ENCODE assay signal across 15 mouse cellular contexts in the genomic region with DNA sequence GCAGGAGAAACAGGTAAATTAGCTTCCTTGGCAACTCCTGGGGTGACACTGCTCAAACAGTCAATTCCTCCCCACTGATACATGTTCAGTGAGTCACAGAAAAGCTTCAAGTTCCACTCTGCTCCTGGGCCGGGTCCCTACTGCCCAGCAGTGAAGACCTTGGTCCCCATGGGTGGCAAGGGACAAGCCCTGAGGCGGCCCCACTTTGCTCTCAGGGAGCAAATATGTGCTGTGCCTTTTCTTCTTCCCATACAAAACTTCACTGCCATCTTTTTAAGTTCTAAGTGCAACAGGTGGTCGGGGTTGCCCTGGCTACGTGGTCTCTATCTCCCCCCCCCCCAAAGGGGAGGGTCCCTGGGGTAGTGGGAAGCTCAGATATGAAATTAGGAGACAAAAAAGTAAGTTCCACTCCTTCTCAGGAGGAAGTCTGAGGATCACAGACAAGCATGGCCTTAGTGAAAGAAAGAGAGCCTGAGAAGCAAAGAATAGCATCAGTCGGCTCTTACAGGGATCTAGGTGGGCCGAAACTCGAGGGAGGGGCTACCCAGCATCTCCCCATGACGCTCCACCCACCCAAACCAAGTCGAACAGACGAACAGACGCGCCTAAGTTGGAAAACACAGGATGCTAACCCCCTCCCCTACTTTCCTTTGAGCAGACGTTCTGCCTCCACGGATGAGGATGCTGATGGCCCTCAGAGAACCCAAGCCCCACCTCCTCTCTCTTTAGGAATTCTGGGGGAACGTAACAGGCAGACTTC.
DNase-seq lines count a peak whose midpoint lies in the region; ATAC-seq and TF ChIP-seq lines count a peak whose summit lies in the region.
"Had no signal": no experiment of that assay in that cellular context is flagged by ENCODE, and none has a peak within 500 bp of the region (broad histone marks: within the 10 kb centered on the region; RNA-seq: fewer than 3 reads in every experiment).

No protein-coding gene starts in this region.

- H3K4me1 ChIP-seq in hindbrain, embryonic 10.5 days (replicated peaks), result peaks cover 96% of the 10 kb centered on the region
- peaks cover 33% of the 10 kb centered on the region for H3K4me1 ChIP-seq in hindbrain, postnatal 0 days (ENCODE audit: insufficient read depth, low read length)
- H3K4me1 ChIP-seq in forebrain, embryonic 10.5 days, result peaks cover 96% of the 10 kb centered on the region
- H3K4me1 ChIP-seq in hindbrain, embryonic 13.5 days (replicated peaks), result peaks cover 92% of the 10 kb centered on the region
- peaks cover 17% of the 10 kb centered on the region for H3K4me1 ChIP-seq in midbrain, postnatal 0 days (ENCODE audit: insufficient read depth, low read length)

- no peaks in the 10 kb centered on the region for H3K36me3 ChIP-seq in hindbrain, embryonic 10.5 days
- H3K36me3 ChIP-seq in hindbrain, postnatal 0 days (ENCODE audit: insufficient read depth, low read length), result no peaks in the 10 kb centered on the region
- 0 out of 2 replicates have a peak, but pooled peaks cover 10% of the 10 kb centered on the region for H3K36me3 ChIP-seq in forebrain, embryonic 10.5 days (replicated peaks)
- no peaks in the 10 kb centered on the region for H3K36me3 ChIP-seq in hindbrain, embryonic 13.5 days
- 0 out of 2 replicates have a peak, but pooled peaks cover 3% of the 10 kb centered on the region for H3K36me3 ChIP-seq in midbrain, postnatal 0 days (ENCODE audit: insufficient read depth, low read length)
- H3K36me3 ChIP-seq: heart, embryonic 13.5 days; liver, embryonic 13.5 days had no signal

- H3K4me2 ChIP-seq in hindbrain, postnatal 0 days (ENCODE audit: low read depth, low read length), result no peak overlapping the region
- H3K4me2 ChIP-seq in hindbrain, embryonic 13.5 days, result no peak overlapping the region
- H3K4me2 ChIP-seq in midbrain, postnatal 0 days (ENCODE audit: low read depth, low read length, poor library complexity, severe bottlenecking), result no peak overlapping the region
- H3K4me2 ChIP-seq: heart, embryonic 13.5 days; liver, embryonic 13.5 days had no signal

- intact Hi-C loops in heart, postnatal 36 days (cut with DNase I), result no loop called here

- H3K27me3 ChIP-seq in hindbrain, embryonic 10.5 days (ENCODE audit: insufficient read depth, poor library complexity, severe bottlenecking), result peaks cover 10% of the 10 kb centered on the region
- H3K27me3 ChIP-seq in hindbrain, postnatal 0 days (ENCODE audit: insufficient read depth, low read length), result no peaks in the 10 kb centered on the region
- H3K27me3 ChIP-seq in forebrain, embryonic 10.5 days (ENCODE audit: poor library complexity, severe bottlenecking), result peaks cover 7% of the 10 kb centered on the region; the same call in 1 of the 2 replicates
- H3K27me3 ChIP-seq in hindbrain, embryonic 13.5 days, result no peaks in the 10 kb centered on the region
- H3K27me3 ChIP-seq in midbrain, postnatal 0 days (ENCODE audit: insufficient read depth, low read length), result no peaks in the 10 kb centered on the region
- H3K27me3 ChIP-seq: heart, embryonic 13.5 days; liver, embryonic 13.5 days had no signal

- TF ChIP-seq CTCF in hindbrain, postnatal 0 days (IDR thresholded peaks at IDR 0.05; ENCODE audit: low read depth), result no peak
- no peak for TF ChIP-seq CTCF in midbrain, postnatal 0 days (IDR thresholded peaks at IDR 0.05)

- H3K9me3 ChIP-seq in hindbrain, embryonic 10.5 days, result no peaks in the 10 kb centered on the region
- H3K9me3 ChIP-seq in hindbrain, postnatal 0 days (ENCODE audit: low read length), result no peaks in the 10 kb centered on the region
- H3K9me3 ChIP-seq in forebrain, embryonic 10.5 days, result no peaks in the 10 kb centered on the region
- no peaks in the 10 kb centered on the region for H3K9me3 ChIP-seq in hindbrain, embryonic 13.5 days
- H3K9me3 ChIP-seq in midbrain, postnatal 0 days (ENCODE audit: low read length), result no peaks in the 10 kb centered on the region
- H3K9me3 ChIP-seq: heart, embryonic 13.5 days; limb, embryonic 10.5 days; liver, embryonic 13.5 days had no signal

- WGBS in hindbrain, embryonic 10.5 days, result 30% methylated on average over 15 of the region's 15 CpGs
- WGBS in hindbrain, postnatal 0 days, result 21% methylated on average over 15 of the region's 15 CpGs
- WGBS in forebrain, embryonic 10.5 days, result 26% methylated on average over 15 of the region's 15 CpGs
- 19% methylated on average over 15 of the region's 15 CpGs for WGBS in hindbrain, embryonic 13.5 days
- WGBS in midbrain, postnatal 0 days, result 17% methylated on average over 15 of the region's 15 CpGs

- peak; percentile 27 for DNase-seq in hindbrain, embryonic 10.5 days (ENCODE audit: low spot score)
- DNase-seq in hindbrain, postnatal 0 days (ENCODE audit: low spot score), result no peak
- DNase-seq in forebrain, embryonic 10.5 days (ENCODE audit: extremely low spot score, low spot score), result peak; percentile 57
- DNase-seq in midbrain, postnatal 0 days (ENCODE audit: low spot score), result no peak
- DNase-seq in spleen, adult 12 weeks (ENCODE audit: low spot score), result no peak
- DNase-seq in heart, postnatal 36 days, result no peak
- DNase-seq: kidney, adult 8-10 months; liver, embryonic 13.5 days; thymus, postnatal 36 days had no signal

- no peak overlapping the region for H3K9ac ChIP-seq in hindbrain, postnatal 0 days (replicated peaks; ENCODE audit: low read length)
- no peak overlapping the region for H3K9ac ChIP-seq in hindbrain, embryonic 13.5 days
- 0 out of 2 replicates have a peak overlapping the region, but pooled peaks have one; percentile 8 for H3K9ac ChIP-seq in midbrain, postnatal 0 days (replicated peaks; ENCODE audit: low read length, poor library complexity, severe bottlenecking)
- H3K9ac ChIP-seq: heart, embryonic 13.5 days; liver, embryonic 13.5 days had no signal

- peak overlapping the region; percentile 83 for H3K27ac ChIP-seq in hindbrain, embryonic 10.5 days
- H3K27ac ChIP-seq in hindbrain, postnatal 0 days, result no peak overlapping the region
- H3K27ac ChIP-seq in forebrain, embryonic 10.5 days, result peak overlapping the region; percentile 87
- H3K27ac ChIP-seq in hindbrain, embryonic 13.5 days, result peak overlapping the region; percentile 49
- H3K27ac ChIP-seq in midbrain, postnatal 0 days (ENCODE audit: low read depth, low read length), result no peak overlapping the region
- H3K27ac ChIP-seq: heart, embryonic 13.5 days; limb, embryonic 10.5 days; liver, embryonic 13.5 days; stomach, postnatal 0 days had no signal

- ATAC-seq in hindbrain, postnatal 0 days, result no peak
- ATAC-seq in hindbrain, embryonic 13.5 days (ENCODE audit: low FRiP score), result no peak
- ATAC-seq in midbrain, postnatal 0 days (ENCODE audit: low FRiP score), result no peak
- ATAC-seq in cerebellum, adult (ENCODE audit: insufficient number of reproducible peaks, low FRiP score, low TSS enrichment), result no peak
- ATAC-seq: activated CD4-positive, CD25-positive, alpha-beta regulatory T cell, adult 4 months had no signal

- H3K4me3 ChIP-seq in hindbrain, embryonic 10.5 days, result peak overlapping the region; percentile 4; the same call in 1 of the 2 replicates
- no peak overlapping the region for H3K4me3 ChIP-seq in hindbrain, postnatal 0 days (ENCODE audit: low read length)
- H3K4me3 ChIP-seq in forebrain, embryonic 10.5 days, result peak overlapping the region; percentile 29
- no peak overlapping the region for H3K4me3 ChIP-seq in hindbrain, embryonic 13.5 days
- no peak overlapping the region for H3K4me3 ChIP-seq in midbrain, postnatal 0 days (ENCODE audit: low read depth, low read length)
- H3K4me3 ChIP-seq: heart, embryonic 13.5 days; limb, embryonic 10.5 days; liver, embryonic 13.5 days had no signal

Comparison
In these comparisons a context has a peak if more than half of its experiments do, and no peak if none do; other contexts are left out.
1. DNase-seq: peak in hindbrain, embryonic 10.5 days (single experiment) and forebrain, embryonic 10.5 days (single experiment); none in hindbrain, postnatal 0 days (single experiment), midbrain, postnatal 0 days (single experiment), spleen, adult 12 weeks (single experiment) and heart, postnatal 36 days (0 of 2).
2. H3K27ac ChIP-seq: peak in hindbrain, embryonic 10.5 days (single experiment), forebrain, embryonic 10.5 days (single experiment) and hindbrain, embryonic 13.5 days (single experiment); none in hindbrain, postnatal 0 days (single experiment) and midbrain, postnatal 0 days (single experiment).
3. H3K4me3 ChIP-seq: peak in hindbrain, embryonic 10.5 days (single experiment) and forebrain, embryonic 10.5 days (single experiment); none in hindbrain, postnatal 0 days (single experiment), hindbrain, embryonic 13.5 days (single experiment) and midbrain, postnatal 0 days (single experiment).